ENCODE assay signal across 11 mouse cellular contexts in genomic region chr10:83628241-83628640, GRCm38 (mm10).
"Had no signal": no experiment of that assay in that cellular context is flagged by ENCODE, and none has a peak within 500 bp of the region (broad histone marks: within the 10 kb centered on the region; RNA-seq: fewer than 3 reads in every experiment).

No protein-coding gene starts in this region.

- DNase-seq: lung, adult 18-20 months; lung, embryonic 14.5 days; lung, postnatal 10 days; lung, postnatal 4 days; midbrain, embryonic 14.5 days; retina, postnatal 1 day; right cerebral cortex, adult 18-20 months; right cerebral cortex, postnatal 14 days; thymus, adult 2 months; thymus, postnatal 25 days; thymus, postnatal 4 days had no signal
